Mouse (Mus musculus) forebrain, embryonic 10.5 days (tissue): Measurements from ENCODE around the gene Srms. TPM values are rescaled to one million over a fixed set of nuclear protein-coding genes. Genes with fewer than 3 reads are reported as not detected.
"Not testable (repeated sequence)": the region's sequence is repeated elsewhere in the genome, so short reads cannot be mapped to it uniquely, and the experiment has no call there.

Experiments used
- DNase-seq: peaks from one replicate; pipeline ENCODE4 v3.0.0-alpha.2; 2017; ENCODE audit warnings: low spot score; ENCODE audit errors: extremely low spot score
- H3K27ac ChIP-seq: fragments of 300-500 bp; sonication (generic); 2 replicates; pipeline ENCODE4 v1.5.1; 2016; ENCODE audit warnings: mild to moderate bottlenecking
- H3K27me3 ChIP-seq: fragments of 300-500 bp; sonication (generic); 2 replicates; pipeline ENCODE4 v1.6.1; 2016; ENCODE audit warnings: mild to moderate bottlenecking; ENCODE audit not compliant: poor library complexity, severe bottlenecking
- H3K36me3 ChIP-seq: fragments of 300-500 bp; sonication (generic); replicated peaks from 2 replicates; pipeline ENCODE4 v1.6.1; 2016; ENCODE audit warnings: mild to moderate bottlenecking, moderate library complexity
- H3K4me1 ChIP-seq: fragments of 300-500 bp; sonication (generic); 2 replicates; pipeline ENCODE4 v1.6.1; 2016
- H3K4me3 ChIP-seq: fragments of 300-500 bp; sonication (generic); 2 replicates; pipeline ENCODE4 v1.5.1; 2016; ENCODE audit warnings: mild to moderate bottlenecking, moderate library complexity
- H3K9me3 ChIP-seq: fragments of 300-500 bp; sonication (generic); 2 replicates; pipeline ENCODE4 v1.6.1; 2016; ENCODE audit warnings: mild to moderate bottlenecking, moderate library complexity
- WGBS: fragments of 180-500 bp; shearing (Covaris S2); methylation state at CpG from one replicate; pipeline ENCODE4 v1.1.7; 2016; 5-methylcytosine and 5-hydroxymethylcytosine counted together
- polyA plus RNA-seq: library from polyadenylated mRNA; unstranded; fragments of >200 nt; fragmentation: Nextera tagmentation; extraction: Ambion mirVana; gene quantifications from 2 replicates; pipeline ENCODE4 v1.2.1, GENCODE M21; 2016

Srms gene
- polyA plus RNA-seq, 1 experiment from 2014 or later: 0.12 TPM

GRCm38 (mm10) chr2:181212389-181213020 is 480 bp downstream of the Srms start:
- Histone ChIP-seq H3K27ac (no peak overlapping the region), H3K4me1 (peaks cover 19% of the 10 kb centered on the region), H3K9me3 (no peaks in the 10 kb centered on the region), H3K36me3 (no peaks in the 10 kb centered on the region), H3K27me3 (peaks cover 67% of the 10 kb centered on the region), H3K4me3 (peak overlapping the region; percentile 48)
- 3% methylated on average over 34 of the region's 34 CpGs for WGBS
- no peak for DNase-seq

DNA sequence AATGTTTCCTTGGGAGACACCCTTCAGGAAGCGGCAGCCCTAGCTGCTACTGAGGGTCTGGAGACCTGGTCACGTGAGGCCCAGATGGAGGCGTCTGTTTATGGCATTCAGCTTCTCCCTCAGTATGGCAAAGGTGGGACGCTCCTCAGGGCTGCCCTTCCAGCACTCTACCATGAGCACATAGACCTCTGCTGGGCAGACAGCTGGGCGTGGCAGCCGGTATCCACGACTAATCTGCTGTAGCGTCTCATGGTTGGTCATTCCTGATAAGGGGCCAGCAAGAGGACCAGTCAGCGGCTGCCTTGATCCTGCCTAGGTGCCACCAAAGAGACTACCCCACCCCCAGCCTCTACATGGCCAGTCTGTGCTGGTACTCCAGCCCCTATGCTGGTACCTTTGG is 6.9 kb downstream of the Srms start:
- no peak for DNase-seq
- Histone ChIP-seq H3K27me3 (peaks cover 25% of the 10 kb centered on the region), H3K36me3 (no peaks in the 10 kb centered on the region), H3K9me3 (no peaks in the 10 kb centered on the region), H3K4me3 (no peak overlapping the region), H3K27ac (no peak overlapping the region), H3K4me1 (no peaks in the 10 kb centered on the region)
- WGBS: 88% methylated on average over 9 of the region's 9 CpGs

- H3K4me3 ChIP-seq: no peak overlapping the region
- no peaks in the 10 kb centered on the region for H3K9me3 ChIP-seq
- H3K4me1 ChIP-seq: no peaks in the 10 kb centered on the region
- H3K27ac ChIP-seq: no peak overlapping the region
- 91% methylated on average over 5 of the region's 5 CpGs for WGBS
- H3K27me3 ChIP-seq: peaks cover 21% of the 10 kb centered on the region
- H3K36me3 ChIP-seq: no peaks in the 10 kb centered on the region
- no peak for DNase-seq
These were observed 7.3 kb downstream of the Srms start for GRCm38 (mm10) chr2:181205678-181206077.

DNA sequence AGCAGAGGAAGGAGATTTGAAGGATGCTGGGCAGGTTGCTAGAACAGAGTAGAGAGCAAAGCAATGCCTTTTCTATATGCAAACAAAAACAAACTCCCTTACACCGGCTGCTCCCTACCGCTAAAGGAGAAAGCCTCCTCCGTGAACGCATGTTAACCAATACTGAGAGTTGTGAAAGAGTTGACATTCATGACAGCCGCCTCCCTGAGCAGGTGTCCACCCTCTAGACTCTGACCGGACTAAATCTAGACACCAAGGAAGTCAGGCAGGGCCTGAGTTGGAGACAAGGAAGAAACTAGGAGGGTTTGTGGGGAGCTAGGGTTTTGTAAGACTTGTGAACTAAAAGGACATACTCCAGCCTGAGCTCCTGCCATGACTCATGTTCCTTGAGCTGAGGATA is 10.1 kb downstream of the Srms start:
- H3K27ac ChIP-seq: no peak overlapping the region
- no peaks in the 10 kb centered on the region for H3K9me3 ChIP-seq
- H3K36me3 ChIP-seq: no peaks in the 10 kb centered on the region
- WGBS: 82% methylated on average over 6 of the region's 6 CpGs
- H3K27me3 ChIP-seq: no peaks in the 10 kb centered on the region
- no peaks in the 10 kb centered on the region for H3K4me1 ChIP-seq
- H3K4me3 ChIP-seq: no peak overlapping the region
- DNase-seq: no peak

GRCm38 (mm10) chr2:181202422-181202821 is 10.6 kb downstream of the Srms start, which contains the start of gene Ptk6:
TSS of gene Ptk6 (minus strand) at chr2:181202789.
- H3K27me3 ChIP-seq: no peaks in the 10 kb centered on the region
- H3K4me1 ChIP-seq: no peaks in the 10 kb centered on the region
- 87% methylated on average over 3 of the region's 3 CpGs for WGBS

DNA sequence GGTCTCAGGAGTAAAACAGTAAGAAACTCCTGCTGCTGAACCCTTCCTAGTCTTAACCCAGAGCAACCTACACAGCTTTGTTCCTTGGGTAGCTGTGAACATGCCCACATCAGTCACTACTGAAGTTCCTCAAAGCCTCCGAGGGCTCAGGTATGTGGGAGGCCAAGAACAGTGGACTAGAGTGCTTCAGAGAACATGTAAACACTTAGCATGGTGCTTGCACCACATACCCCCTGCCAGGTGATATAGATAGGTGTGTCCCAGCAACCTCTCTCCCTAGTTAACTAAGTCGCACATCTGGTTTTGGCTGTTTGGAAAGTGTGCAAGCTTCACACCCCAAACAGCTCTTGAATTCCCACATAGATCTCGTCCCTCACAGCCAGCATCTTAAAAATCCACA is 11.4 kb downstream of the Srms start:
- Histone ChIP-seq H3K27me3 (no peaks in the 10 kb centered on the region), H3K9me3 (no peaks in the 10 kb centered on the region), H3K4me3 (no peak overlapping the region), H3K4me1 (no peaks in the 10 kb centered on the region), H3K36me3 (no peaks in the 10 kb centered on the region), H3K27ac (no peak overlapping the region)
- 77% methylated on average over 3 of the region's 3 CpGs for WGBS
- DNase-seq: no peak

More at GRCm38 (mm10) chr2:181202422-181202821, 10.6 kb downstream of the Srms start, which contains the start of gene Ptk6:
- Histone ChIP-seq H3K27ac (no peak within 1 kb of the TSS), H3K4me3 (no peak within 1 kb of the TSS), H3K9me3 (no peaks in the 10 kb centered on the region), H3K36me3 (no peaks in the 10 kb centered on the region)
- no peak for DNase-seq

- 85% methylated on average over 4 of the region's 4 CpGs for WGBS
- H3K4me1 ChIP-seq: no peaks in the 10 kb centered on the region
- no peaks in the 10 kb centered on the region for H3K36me3 ChIP-seq
- DNase-seq: no peak
- no peaks in the 10 kb centered on the region for H3K27me3 ChIP-seq
- no peak overlapping the region for H3K4me3 ChIP-seq
- no peak overlapping the region for H3K27ac ChIP-seq
- no peaks in the 10 kb centered on the region for H3K9me3 ChIP-seq
These were observed 16.2 kb downstream of the Srms start for GRCm38 (mm10) chr2:181196628-181197300.

- Histone ChIP-seq H3K27ac (no peak overlapping the region), H3K4me3 (no peak overlapping the region), H3K27me3 (no peaks in the 10 kb centered on the region), H3K4me1 (peaks cover 11% of the 10 kb centered on the region), H3K36me3 (peaks cover 18% of the 10 kb centered on the region), H3K9me3 (no peaks in the 10 kb centered on the region)
- WGBS: 84% methylated on average over 3 of the region's 3 CpGs
- DNase-seq: no peak
These were observed 19.9 kb downstream of the Srms start for GRCm38 (mm10) chr2:181193044-181193443.

DNA sequence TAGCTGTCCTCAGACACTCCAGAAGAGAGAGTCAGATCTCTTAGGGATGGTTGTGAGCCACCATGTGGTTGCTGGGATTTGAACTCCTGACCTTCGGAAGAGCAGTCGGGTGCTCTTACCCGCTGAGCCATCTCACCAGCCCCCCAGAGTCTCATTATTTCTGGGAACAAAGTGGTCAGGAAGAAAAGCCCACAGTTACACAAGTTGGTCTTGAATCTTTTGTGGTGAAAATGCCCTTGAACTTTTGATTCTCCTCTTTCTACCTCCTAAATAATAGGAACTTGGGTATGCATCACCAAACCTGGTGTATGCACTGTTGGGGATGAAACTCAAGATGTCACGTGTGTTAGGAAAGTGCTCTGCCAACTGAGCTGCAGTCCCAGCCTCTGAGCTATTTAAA is 21.0 kb downstream of the Srms start:
- Histone ChIP-seq H3K27me3 (no peaks in the 10 kb centered on the region), H3K27ac (no peak overlapping the region), H3K9me3 (no peaks in the 10 kb centered on the region), H3K4me1 (peaks cover 18% of the 10 kb centered on the region), H3K36me3 (peaks cover 18% of the 10 kb centered on the region), H3K4me3 (no peak overlapping the region)
- WGBS: 66% methylated on average over 4 of the region's 4 CpGs
- no peak for DNase-seq

GRCm38 (mm10) chr2:181191385-181191784 is 21.6 kb downstream of the Srms start:
- not testable (repeated sequence) for DNase-seq, H3K27me3 ChIP-seq, H3K27ac ChIP-seq, H3K4me3 ChIP-seq, H3K9me3 ChIP-seq
- Histone ChIP-seq H3K36me3 (peaks cover 18% of the 10 kb centered on the region), H3K4me1 (peaks cover 22% of the 10 kb centered on the region)
- WGBS: 75% methylated on average over 4 of the region's 4 CpGs

GRCm38 (mm10) chr2:181189321-181189720 is 23.7 kb downstream of the Srms start:
- no peak overlapping the region for H3K4me3 ChIP-seq

GRCm38 (mm10) chr2:181188681-181189080 is 24.3 kb downstream of the Srms start:
- Histone ChIP-seq H3K4me3 (peak overlapping the region; percentile 78), H3K36me3 (peaks cover 18% of the 10 kb centered on the region), H3K27me3 (no peaks in the 10 kb centered on the region), H3K9me3 (no peaks in the 10 kb centered on the region), H3K4me1 (peaks cover 25% of the 10 kb centered on the region), H3K27ac (peak overlapping the region; percentile 97)
- WGBS: 59% methylated on average over 2 of the region's 2 CpGs
- DNase-seq: no peak

More at GRCm38 (mm10) chr2:181189321-181189720, 23.7 kb downstream of the Srms start:
- no peak for DNase-seq
- Histone ChIP-seq H3K27ac (no peak overlapping the region), H3K36me3 (peaks cover 18% of the 10 kb centered on the region), H3K27me3 (no peaks in the 10 kb centered on the region), H3K4me1 (peaks cover 25% of the 10 kb centered on the region), H3K9me3 (no peaks in the 10 kb centered on the region)
- 93% methylated on average over 1 of the region's 1 CpGs for WGBS
